Mouse (Mus musculus) embryo, embryonic 11.5 days (tissue): Measurements from ENCODE around the gene Akna.
A peak's percentile ranks its signal among the peaks of the same experiment; 100 is the strongest.

Experiments used
- DNase-seq: peaks from one replicate; pipeline ENCODE4 v3.0.0-alpha.2; 2012; ENCODE audit warnings: low read depth, low spot score

The Akna gene

GRCm38 (mm10) chr4:63403040-63403959 lies at the start of gene Akna:
Akna (minus strand) TSS chr4:63403354.
- DNase-seq: peak; percentile 69

- no peak for DNase-seq
Observed at GRCm38 (mm10) chr4:63452555-63452954, 49.4 kb upstream of the Akna start.

GRCm38 (mm10) chr4:63450551-63450950 lies 47.4 kb upstream of the Akna start:
- DNase-seq: no peak

GRCm38 (mm10) chr4:63444362-63445066 lies 41.4 kb upstream of the Akna start:
- DNase-seq: no peak

GRCm38 (mm10) chr4:63443101-63443500 lies 39.9 kb upstream of the Akna start:
- DNase-seq: no peak

GRCm38 (mm10) chr4:63441616-63442015 lies 38.5 kb upstream of the Akna start:
- DNase-seq: no peak

GRCm38 (mm10) chr4:63440262-63440661 lies 37.1 kb upstream of the Akna start:
- no peak for DNase-seq

- DNase-seq: no peak
Observed at GRCm38 (mm10) chr4:63437968-63438367, 34.8 kb upstream of the Akna start.

- peak; percentile 22 for DNase-seq
Observed at GRCm38 (mm10) chr4:63437119-63437815, 34.1 kb upstream of the Akna start.

- no peak for DNase-seq
Observed at GRCm38 (mm10) chr4:63435402-63435801, 32.2 kb upstream of the Akna start.

GRCm38 (mm10) chr4:63431098-63431497 lies 27.9 kb upstream of the Akna start:
- no peak for DNase-seq

GRCm38 (mm10) chr4:63430357-63430756 lies 27.2 kb upstream of the Akna start:
- DNase-seq: no peak

- DNase-seq: no peak
Observed at GRCm38 (mm10) chr4:63426308-63426707, 23.2 kb upstream of the Akna start.

- no peak for DNase-seq
Observed at GRCm38 (mm10) chr4:63423811-63424210, 20.7 kb upstream of the Akna start.

GRCm38 (mm10) chr4:63423231-63423630 lies 20.1 kb upstream of the Akna start:
- no peak for DNase-seq

- no peak for DNase-seq
Observed at GRCm38 (mm10) chr4:63420143-63420920, 17.2 kb upstream of the Akna start.

GRCm38 (mm10) chr4:63418270-63418669 lies 15.1 kb upstream of the Akna start:
- no peak for DNase-seq

GRCm38 (mm10) chr4:63417318-63417957 lies 14.3 kb upstream of the Akna start:
- DNase-seq: peak; percentile 78

GRCm38 (mm10) chr4:63414951-63415350 lies 11.8 kb upstream of the Akna start:
- no peak for DNase-seq

GRCm38 (mm10) chr4:63411222-63411621 lies 8.1 kb upstream of the Akna start:
- DNase-seq: no peak

- peak; percentile 88 for DNase-seq
Observed at GRCm38 (mm10) chr4:63410583-63410934, 7.4 kb upstream of the Akna start.
